Comparison of ENCODE assay signal across 9 mouse cellular contexts in the genomic region with DNA sequence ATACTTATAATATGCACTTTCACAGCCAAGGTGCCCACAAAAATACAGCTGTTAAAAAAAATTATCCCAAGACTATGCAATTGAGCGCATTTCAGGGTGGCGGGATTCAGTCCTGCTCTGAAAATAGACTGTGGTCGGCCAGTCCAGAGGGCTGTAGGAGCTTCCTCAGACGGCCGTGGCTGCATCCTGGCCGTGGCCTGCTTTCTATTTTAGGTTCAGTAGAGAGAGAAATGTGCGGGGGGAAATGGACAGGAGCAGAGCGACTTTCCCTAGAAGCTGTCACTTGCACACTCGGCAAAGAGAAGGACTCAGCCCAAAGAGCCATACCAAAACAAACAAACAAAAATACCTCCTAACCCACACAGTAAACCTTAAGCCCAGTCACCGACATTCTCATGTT.
DNase-seq lines count a peak whose midpoint lies in the region; ATAC-seq lines count a peak whose summit lies in the region.
"Had no signal": no experiment of that assay in that cellular context is flagged by ENCODE, and none has a peak within 500 bp of the region (broad histone marks: within the 10 kb centered on the region; RNA-seq: fewer than 3 reads in every experiment).

No protein-coding gene starts in this region.

- ATAC-seq in cerebellum, adult (ENCODE audit: insufficient number of reproducible peaks, low FRiP score, low TSS enrichment), result peak; percentile 78
- 0 out of 2 replicates have a peak, but pooled peaks have one; percentile 29 for ATAC-seq in lung, embryonic 16.5 days (ENCODE audit: low read depth)
- ATAC-seq in heart, embryonic 15.5 days (replicated peaks; ENCODE audit: insufficient number of reproducible peaks, insufficient read depth, low FRiP score, low read depth), result 0 out of 2 replicates have a peak, but pooled peaks have one; percentile 44
- ATAC-seq in hindbrain, embryonic 11.5 days (ENCODE audit: low FRiP score), result no peak

- 54% methylated on average over 10 of the region's 10 CpGs for WGBS in lung, embryonic 16.5 days
- 22% methylated on average over 10 of the region's 10 CpGs for WGBS in heart, embryonic 15.5 days
- WGBS in hindbrain, embryonic 11.5 days, result 74% methylated on average over 10 of the region's 10 CpGs

- H3K4me1 ChIP-seq in lung, embryonic 16.5 days (replicated peaks; ENCODE audit: control insufficient read depth, insufficient read depth, low read length), result peaks cover 13% of the 10 kb centered on the region; the same call in 1 of the 2 replicates
- peaks cover 15% of the 10 kb centered on the region for H3K4me1 ChIP-seq in heart, embryonic 15.5 days (replicated peaks)
- H3K4me1 ChIP-seq in hindbrain, embryonic 11.5 days (replicated peaks; ENCODE audit: control insufficient read depth, insufficient read depth, low read length), result no peaks in the 10 kb centered on the region

- no peak overlapping the region for H3K4me3 ChIP-seq in lung, embryonic 16.5 days (ENCODE audit: low read length)
- H3K4me3 ChIP-seq in heart, embryonic 15.5 days, result no peak overlapping the region
- no peak overlapping the region for H3K4me3 ChIP-seq in hindbrain, embryonic 11.5 days (ENCODE audit: low read depth, low read length)

- DNase-seq in cerebellum, postnatal 4 days (ENCODE audit: low spot score in 2 of 2), result no peak
- no peak for DNase-seq in lung, postnatal 25 days (ENCODE audit: low spot score)
- DNase-seq in spleen, adult 12 weeks (ENCODE audit: low spot score), result no peak
- DNase-seq in ovary, postnatal 36 days (ENCODE audit: low spot score), result no peak
- DNase-seq in hindbrain, embryonic 11.5 days (ENCODE audit: low spot score), result no peak
- DNase-seq: lung, adult 18-20 months had no signal

- no peaks in the 10 kb centered on the region for H3K27me3 ChIP-seq in lung, embryonic 16.5 days (ENCODE audit: control insufficient read depth, insufficient read depth, low read depth, low read length)
- H3K27me3 ChIP-seq in heart, embryonic 15.5 days, result no peaks in the 10 kb centered on the region
- no peaks in the 10 kb centered on the region for H3K27me3 ChIP-seq in hindbrain, embryonic 11.5 days (ENCODE audit: control insufficient read depth, insufficient read depth, low read length)

- no peaks in the 10 kb centered on the region for H3K9me3 ChIP-seq in lung, embryonic 16.5 days (ENCODE audit: control insufficient read depth, low read length)
- H3K9me3 ChIP-seq in heart, embryonic 15.5 days (replicated peaks), result no peaks in the 10 kb centered on the region
- H3K9me3 ChIP-seq in hindbrain, embryonic 11.5 days (ENCODE audit: control insufficient read depth, low read length), result no peaks in the 10 kb centered on the region

- no peaks in the 10 kb centered on the region for H3K36me3 ChIP-seq in lung, embryonic 16.5 days (ENCODE audit: control insufficient read depth, insufficient read depth, low read length)
- H3K36me3 ChIP-seq in heart, embryonic 15.5 days, result no peaks in the 10 kb centered on the region
- no peaks in the 10 kb centered on the region for H3K36me3 ChIP-seq in hindbrain, embryonic 11.5 days (ENCODE audit: control insufficient read depth, insufficient read depth, low read length)

- 0 out of 2 replicates have a peak overlapping the region, but pooled peaks have one; percentile 4 for H3K27ac ChIP-seq in lung, embryonic 16.5 days (ENCODE audit: low read length)
- H3K27ac ChIP-seq in heart, embryonic 15.5 days, result peak overlapping the region; percentile 44
- H3K27ac ChIP-seq in hindbrain, embryonic 11.5 days (ENCODE audit: low read depth, low read length), result no peak overlapping the region

- no peak overlapping the region for H3K4me2 ChIP-seq in lung, embryonic 16.5 days (ENCODE audit: low read depth, low read length)
- H3K4me2 ChIP-seq in heart, embryonic 15.5 days, result peak overlapping the region; percentile 33
- H3K4me2 ChIP-seq in hindbrain, embryonic 11.5 days (replicated peaks; ENCODE audit: low read depth, low read length), result no peak overlapping the region

- H3K9ac ChIP-seq in lung, embryonic 16.5 days (ENCODE audit: low read length), result no peak overlapping the region
- no peak overlapping the region for H3K9ac ChIP-seq in heart, embryonic 15.5 days
- no peak overlapping the region for H3K9ac ChIP-seq in hindbrain, embryonic 11.5 days (ENCODE audit: low read depth, low read length)
